ENCODE assay signal across 25 mouse cellular contexts in genomic region chr6:97245200-97245599, GRCm38 (mm10). TPM values are rescaled to one million over a fixed set of nuclear protein-coding genes. Genes with fewer than 3 reads are reported as not detected.
A peak's percentile ranks its signal among the peaks of the same experiment; 100 is the strongest.
DNase-seq lines count a peak whose midpoint lies in the region; ATAC-seq and TF ChIP-seq lines count a peak whose summit lies in the region.
"Had no signal": no experiment of that assay in that cellular context is flagged by ENCODE, and none has a peak within 500 bp of the region (broad histone marks: within the 10 kb centered on the region; RNA-seq: fewer than 3 reads in every experiment).

No protein-coding gene starts in this region.

- ATAC-seq in midbrain, embryonic 11.5 days (ENCODE audit: low FRiP score) = no peak
- no peak for ATAC-seq in midbrain, embryonic 13.5 days
- ATAC-seq: activated CD4-positive, CD25-positive, alpha-beta regulatory T cell, adult 4 months; forebrain, embryonic 14.5 days; forebrain, embryonic 16.5 days; Patski had no signal

- no peak overlapping the region for H3K27ac ChIP-seq in midbrain, embryonic 11.5 days (ENCODE audit: low read depth, low read length)
- no peak overlapping the region for H3K27ac ChIP-seq in midbrain, embryonic 13.5 days
- H3K27ac ChIP-seq in ES-E14 (ENCODE audit: insufficient read depth, low read depth, low read length, poor library complexity, severe bottlenecking) = no peak overlapping the region
- H3K27ac ChIP-seq: embryonic facial prominence, embryonic 13.5 days; embryonic facial prominence, embryonic 15.5 days; forebrain, embryonic 10.5 days; forebrain, embryonic 12.5 days had no signal

- H3K4me3 ChIP-seq in midbrain, embryonic 11.5 days (ENCODE audit: low read depth, low read length) = no peak overlapping the region
- no peak overlapping the region for H3K4me3 ChIP-seq in midbrain, embryonic 13.5 days (replicated peaks)
- H3K4me3 ChIP-seq in ES-E14 (ENCODE audit: insufficient read depth in 1 of 2, low read depth in 1 of 2, low read length in 2 of 2, poor library complexity in 1 of 2, severe bottlenecking in 1 of 2) = no peak overlapping the region
- H3K4me3 ChIP-seq: embryonic facial prominence, embryonic 13.5 days; embryonic facial prominence, embryonic 15.5 days; erythroblast, embryonic 14.5 days; forebrain, embryonic 10.5 days; forebrain, embryonic 12.5 days had no signal

- in situ Hi-C loops in ES-E14 (cut with MboI; ENCODE audit: low sequenced_read_pairs in 2 of 2, unreplicated experiment in 2 of 2) = no loop called here

- peak; percentile 14 for DNase-seq in midbrain, embryonic 11.5 days (ENCODE audit: low spot score, missing footprints)
- no peak for DNase-seq in ES-E14 (ENCODE audit: low read depth, low spot score)
- DNase-seq in thymus, postnatal 10 days (ENCODE audit: low spot score in 2 of 2) = no peak
- DNase-seq in cerebellum, postnatal 10 days = no peak
- DNase-seq: adrenal gland, adult 8-10 months; adrenal gland, postnatal 14 days; adrenal gland, postnatal 36 days; cerebellum, adult 11-12 months; cerebellum, adult 2 months; cerebellum, adult 9-10 months; cerebellum, postnatal 14 days; cerebellum, postnatal 36 days; embryo, embryonic 11 days had no signal

- no peaks in the 10 kb centered on the region for H3K9me3 ChIP-seq in midbrain, embryonic 11.5 days (ENCODE audit: control insufficient read depth, low read length)
- no peaks in the 10 kb centered on the region for H3K9me3 ChIP-seq in midbrain, embryonic 13.5 days
- no peaks in the 10 kb centered on the region for H3K9me3 ChIP-seq in ES-E14 (ENCODE audit: control insufficient read depth, insufficient read depth, low read depth, low read length)
- H3K9me3 ChIP-seq: embryonic facial prominence, embryonic 13.5 days; embryonic facial prominence, embryonic 15.5 days; forebrain, embryonic 10.5 days; forebrain, embryonic 12.5 days had no signal

- H3K9ac ChIP-seq in midbrain, embryonic 11.5 days (ENCODE audit: low read length) = no peak overlapping the region
- no peak overlapping the region for H3K9ac ChIP-seq in midbrain, embryonic 13.5 days (replicated peaks)
- no peak overlapping the region for H3K9ac ChIP-seq in ES-E14 (ENCODE audit: insufficient read depth, low read depth, low read length, poor library complexity, severe bottlenecking)
- H3K9ac ChIP-seq: embryonic facial prominence, embryonic 13.5 days; embryonic facial prominence, embryonic 15.5 days; forebrain, embryonic 12.5 days had no signal

- H3K4me2 ChIP-seq in midbrain, embryonic 11.5 days = no peak overlapping the region
- H3K4me2 ChIP-seq in midbrain, embryonic 13.5 days (replicated peaks) = no peak overlapping the region
- H3K4me2 ChIP-seq: embryonic facial prominence, embryonic 13.5 days; embryonic facial prominence, embryonic 15.5 days; forebrain, embryonic 12.5 days had no signal

- H3K4me1 ChIP-seq in midbrain, embryonic 11.5 days (ENCODE audit: control insufficient read depth, insufficient read depth, low read length) = no peaks in the 10 kb centered on the region
- H3K4me1 ChIP-seq in midbrain, embryonic 13.5 days (replicated peaks) = no peaks in the 10 kb centered on the region
- no peaks in the 10 kb centered on the region for H3K4me1 ChIP-seq in ES-E14 (ENCODE audit: control insufficient read depth in 2 of 2, insufficient read depth in 2 of 2, low read length in 2 of 2, poor library complexity in 1 of 2)
- H3K4me1 ChIP-seq: embryonic facial prominence, embryonic 13.5 days; embryonic facial prominence, embryonic 15.5 days; forebrain, embryonic 10.5 days; forebrain, embryonic 12.5 days had no signal

- no peaks in the 10 kb centered on the region for H3K27me3 ChIP-seq in midbrain, embryonic 11.5 days (ENCODE audit: control insufficient read depth, insufficient read depth, low read length)
- H3K27me3 ChIP-seq in midbrain, embryonic 13.5 days = no peaks in the 10 kb centered on the region
- H3K27me3 ChIP-seq: embryonic facial prominence, embryonic 13.5 days; embryonic facial prominence, embryonic 15.5 days; forebrain, embryonic 12.5 days; Patski had no signal

- H3K36me3 ChIP-seq in midbrain, embryonic 11.5 days (ENCODE audit: control insufficient read depth, insufficient read depth, low read length) = no peaks in the 10 kb centered on the region
- no peaks in the 10 kb centered on the region for H3K36me3 ChIP-seq in midbrain, embryonic 13.5 days
- no peaks in the 10 kb centered on the region for H3K36me3 ChIP-seq in ES-E14 (ENCODE audit: control insufficient read depth, insufficient read depth, low read length, poor library complexity, severe bottlenecking)
- H3K36me3 ChIP-seq: embryonic facial prominence, embryonic 13.5 days; embryonic facial prominence, embryonic 15.5 days; forebrain, embryonic 10.5 days; forebrain, embryonic 12.5 days had no signal

TF ChIP-seq in ES-E14, 5 proteins besides CTCF, POLR2A, EP300 and RAD21:
- TF ChIP-seq ZNF384 (IDR thresholded peaks at IDR 0.05; ENCODE audit: low read depth, low read length) = no peak
- peak; percentile 83 for TF ChIP-seq MAFK (IDR thresholded peaks at IDR 0.05; ENCODE audit: insufficient read depth, low read depth, low read length)
- TF ChIP-seq HCFC1 (IDR thresholded peaks at IDR 0.05; ENCODE audit: borderline replicate concordance, insufficient read depth, low read length) = no peak

RNA-seq across cellular contexts. Expression of gene Lmod3, which starts 7.4 kb away (rescaled TPM):
- 0.08 TPM in 1 of 2 replicates, not detected in the other for polyA plus RNA-seq in midbrain, embryonic 11.5 days (2014; fragmentation: Nextera tagmentation; extraction: Ambion mirVana)
- 0.07 TPM in 1 of 2 replicates, not detected in the other for polyA plus RNA-seq in midbrain, embryonic 13.5 days (2015; fragmentation: Nextera tagmentation; extraction: Ambion mirVana)
- total RNA-seq in ES-E14 (2012; rRNA removed) = 0.09 TPM in 1 of 2 replicates, not detected in the other
- total RNA-seq: adrenal gland, postnatal 14 days; adrenal gland, postnatal 36 days; common myeloid progenitor, adult 5-6 weeks had no signal
- polyA plus RNA-seq: activated CD4-positive, CD25-positive, alpha-beta regulatory T cell, adult 4 months; erythroblast, embryonic 14.5 days; forebrain, embryonic 10.5 days; forebrain, embryonic 14.5 days; forebrain, embryonic 16.5 days; frontal cortex, adult 2 months; Patski had no signal

RNA-seq across cellular contexts. Expression of gene Arl6ip5, which starts 34.7 kb away (rescaled TPM):
- polyA plus RNA-seq in midbrain, embryonic 11.5 days (2014; fragmentation: Nextera tagmentation; extraction: Ambion mirVana) = 41.4 and 41.8 TPM in 2 replicates
- polyA plus RNA-seq in midbrain, embryonic 13.5 days (2015; fragmentation: Nextera tagmentation; extraction: Ambion mirVana) = 113 and 114 TPM in 2 replicates
- total RNA-seq in ES-E14 (2012; rRNA removed) = 46.5 and 64.5 TPM in 2 replicates

RNA-seq across cellular contexts. Expression of gene Uba3, which starts 39.8 kb away (rescaled TPM):
- polyA plus RNA-seq in midbrain, embryonic 11.5 days (2014; fragmentation: Nextera tagmentation; extraction: Ambion mirVana) = 99.4 and 101 TPM in 2 replicates
- 92.7 and 96.8 TPM in 2 replicates for polyA plus RNA-seq in midbrain, embryonic 13.5 days (2015; fragmentation: Nextera tagmentation; extraction: Ambion mirVana)
- total RNA-seq in ES-E14 (2012; rRNA removed) = 70.3 and 76.4 TPM in 2 replicates
